Mouse (Mus musculus) spleen, adult 2 months (tissue): ENCODE data around the gene Sdc3.

Experiments
- CTCF ChIP-seq: fragments of 200-500 bp; IDR thresholded peaks from 2 replicates; pipeline ENCODE4 v1.5.1; 2011; ENCODE audit warnings: mild to moderate bottlenecking, inconsistent platforms; ENCODE audit not compliant: insufficient read depth, insufficient read length, insufficient replicate concordance; ENCODE audit errors: extremely low read depth
- POLR2A ChIP-seq: fragments of 200-500 bp; IDR thresholded peaks from 2 replicates; pipeline ENCODE4 v1.6.1; 2011; ENCODE audit warnings: low read depth, low read length, inconsistent platforms

- TF ChIP-seq POLR2A (no peak), CTCF (no peak)
Measured at GRCm38 (mm10) chr4:130814742-130815330, 22.5 kb downstream of the Sdc3 start.
